Mouse (Mus musculus): ENCODE measurements around the gene AI182371.

GRCm38 (mm10) chr2:35072547-35072946 is 28.8 kb downstream of the AI182371 start:
- TF ChIP-seq CTCF (IDR thresholded peaks at IDR 0.05; ENCODE audit: insufficient read depth, low read depth, low read length) (no peak), POLR2A (IDR thresholded peaks at IDR 0.05; ENCODE audit: insufficient read depth, low read depth, low read length) (no peak)
